Mouse (Mus musculus) testis, adult 2 months (tissue): ENCODE measurements around the gene Tecta. TPM values are rescaled to one million over a fixed set of nuclear protein-coding genes. Genes with fewer than 3 reads are reported as not detected.

Experiments used
- H3K27ac ChIP-seq: fragments of 200-500 bp; 2 replicates; pipeline ENCODE4 v1.5.1; 2012; ENCODE audit warnings: low read depth, low read length; ENCODE audit not compliant: control insufficient read depth, insufficient read depth
- H3K27me3 ChIP-seq: fragments of 200-500 bp; 2 replicates; pipeline ENCODE4 v1.6.1; 2012; ENCODE audit warnings: mild to moderate bottlenecking, low read length, moderate library complexity; ENCODE audit not compliant: control insufficient read depth, insufficient read depth
- H3K36me3 ChIP-seq: fragments of 200-500 bp; 2 replicates; pipeline ENCODE4 v1.6.1; 2012; ENCODE audit warnings: mild to moderate bottlenecking, low read length; ENCODE audit not compliant: control insufficient read depth, insufficient read depth
- H3K4me1 ChIP-seq: fragments of 200-500 bp; 2 replicates; pipeline ENCODE4 v1.6.1; 2012; ENCODE audit warnings: low read length; ENCODE audit not compliant: control insufficient read depth, insufficient read depth
- H3K4me3 ChIP-seq: fragments of 200-500 bp; 2 replicates; pipeline ENCODE4 v1.5.1; 2012; ENCODE audit warnings: low read depth, mild to moderate bottlenecking, low read length, moderate library complexity, mixed read lengths; ENCODE audit not compliant: control insufficient read depth
- CTCF ChIP-seq: fragments of 200-500 bp; IDR thresholded peaks from 2 replicates; pipeline ENCODE4 v1.5.1; 2012; ENCODE audit warnings: low read depth, mild to moderate bottlenecking, inconsistent platforms, low read length, moderate library complexity; ENCODE audit not compliant: control insufficient read depth, insufficient read depth, insufficient replicate concordance
- POLR2A ChIP-seq: fragments of 200-500 bp; IDR thresholded peaks from 2 replicates; pipeline ENCODE4 v1.6.1; 2012; ENCODE audit warnings: low read depth, mild to moderate bottlenecking, inconsistent platforms, low read length, moderate library complexity; ENCODE audit not compliant: control insufficient read depth
- polyA plus RNA-seq: library from polyadenylated mRNA; depleted of rRNA; stranded (reverse); fragments of >200 nt; gene quantifications from 2 replicates; pipeline ENCODE4 v1.2.3, GENCODE M21; 2012

Tecta gene
- polyA plus RNA-seq, 1 experiment = 0.42 TPM

- no peak for TF ChIP-seq POLR2A
- no peak for TF ChIP-seq CTCF
- Histone ChIP-seq H3K27ac (no peak overlapping the region), H3K36me3 (no peaks in the 10 kb centered on the region), H3K4me1 (no peaks in the 10 kb centered on the region), H3K4me3 (no peak overlapping the region), H3K27me3 (no peaks in the 10 kb centered on the region)
Measured at GRCm38 (mm10) chr9:42428060-42428924, 28.6 kb upstream of the Tecta start.

GRCm38 (mm10) chr9:42426661-42427358, 27.1 kb upstream of the Tecta start:
- H3K27ac ChIP-seq = no peak overlapping the region
- no peaks in the 10 kb centered on the region for H3K4me1 ChIP-seq
- H3K36me3 ChIP-seq = no peaks in the 10 kb centered on the region

DNA sequence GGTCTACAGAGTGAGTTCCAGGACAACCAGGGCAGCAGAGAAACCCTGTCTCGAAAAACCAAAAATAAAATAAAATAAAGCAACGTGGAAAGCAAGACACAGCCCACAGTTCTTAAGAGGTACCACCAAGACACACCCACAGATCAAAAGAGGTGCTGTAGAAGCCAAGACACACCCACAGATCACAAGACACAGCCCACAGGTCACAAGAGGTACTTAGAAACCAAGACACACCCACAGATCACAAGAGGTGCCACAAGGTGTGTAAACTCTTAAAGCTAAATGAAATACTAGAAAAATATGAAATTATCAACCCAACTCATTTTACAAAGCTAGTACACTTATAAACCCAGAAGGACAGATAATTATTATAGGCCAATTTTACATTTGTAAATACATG, 23.9 kb upstream of the Tecta start:
- Histone ChIP-seq H3K27me3 (no peaks in the 10 kb centered on the region), H3K27ac (no peak overlapping the region), H3K36me3 (no peaks in the 10 kb centered on the region), H3K4me3 (no peak overlapping the region), H3K4me1 (no peaks in the 10 kb centered on the region)
- TF ChIP-seq CTCF (no peak), POLR2A (no peak)

More at GRCm38 (mm10) chr9:42426661-42427358, 27.1 kb upstream of the Tecta start:
- no peak for TF ChIP-seq CTCF
- no peak for TF ChIP-seq POLR2A
- no peak overlapping the region for H3K4me3 ChIP-seq
- H3K27me3 ChIP-seq = no peaks in the 10 kb centered on the region

DNA sequence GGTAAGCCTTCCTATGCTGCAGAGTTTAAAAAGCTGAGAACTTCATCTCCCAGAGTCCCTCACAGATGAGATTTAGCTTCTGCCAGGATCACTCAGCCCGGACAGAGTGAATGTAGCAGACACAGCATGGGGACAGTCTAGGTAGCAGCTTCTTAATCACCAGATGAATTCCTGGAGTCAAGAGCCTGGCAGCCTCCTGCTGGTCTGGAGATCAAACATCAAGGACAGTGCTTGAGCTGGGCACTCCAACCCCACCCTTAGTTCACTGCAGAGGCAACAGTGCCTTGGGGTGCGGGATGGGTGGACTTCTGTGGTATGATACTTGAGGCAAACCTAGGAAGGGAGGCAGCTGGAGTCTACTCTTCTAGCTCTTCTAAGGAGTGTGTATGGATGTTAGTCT, 20.0 kb upstream of the Tecta start:
- Histone ChIP-seq H3K36me3 (no peaks in the 10 kb centered on the region), H3K27me3 (no peaks in the 10 kb centered on the region), H3K4me1 (no peaks in the 10 kb centered on the region), H3K27ac (no peak overlapping the region), H3K4me3 (no peak overlapping the region)
- TF ChIP-seq POLR2A (no peak), CTCF (no peak)

GRCm38 (mm10) chr9:42418786-42419185, 19.1 kb upstream of the Tecta start:
- Histone ChIP-seq H3K36me3 (no peaks in the 10 kb centered on the region), H3K27ac (no peak overlapping the region), H3K4me3 (no peak overlapping the region), H3K27me3 (no peaks in the 10 kb centered on the region), H3K4me1 (no peaks in the 10 kb centered on the region)
- TF ChIP-seq CTCF (no peak), POLR2A (no peak)

DNA sequence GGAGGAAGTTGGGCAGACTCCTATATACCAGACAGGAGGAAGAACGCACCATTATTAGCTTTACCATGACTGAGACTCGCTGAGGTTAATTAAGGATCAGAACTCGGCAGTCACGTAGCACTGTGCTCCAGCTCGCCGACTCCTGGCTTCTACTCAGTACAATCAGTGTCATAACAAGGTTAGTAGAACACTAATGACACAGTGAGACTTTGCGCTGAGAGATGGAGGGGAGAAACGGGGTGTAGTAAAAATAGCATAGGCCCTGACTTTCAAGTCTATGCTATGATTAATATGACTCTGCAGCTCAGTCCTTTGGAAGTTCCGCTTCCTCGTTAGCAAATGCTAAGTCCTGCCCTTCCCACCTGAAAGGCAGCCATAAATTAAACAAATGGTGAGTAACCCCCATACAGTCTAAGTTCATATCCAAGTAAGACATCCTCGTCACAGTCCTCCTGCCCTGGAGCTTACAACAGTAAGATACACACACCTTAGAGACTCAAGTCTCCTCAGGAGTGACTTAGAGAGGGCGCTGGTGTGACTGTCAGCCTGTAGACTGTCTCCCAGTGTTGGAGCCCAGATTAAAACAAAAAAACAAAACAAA, 17.7 kb upstream of the Tecta start:
- H3K36me3 ChIP-seq = no peaks in the 10 kb centered on the region
- H3K4me1 ChIP-seq = no peaks in the 10 kb centered on the region
- TF ChIP-seq POLR2A (no peak), CTCF (no peak)
- no peak overlapping the region for H3K4me3 ChIP-seq
- no peaks in the 10 kb centered on the region for H3K27me3 ChIP-seq
- no peak overlapping the region for H3K27ac ChIP-seq

DNA sequence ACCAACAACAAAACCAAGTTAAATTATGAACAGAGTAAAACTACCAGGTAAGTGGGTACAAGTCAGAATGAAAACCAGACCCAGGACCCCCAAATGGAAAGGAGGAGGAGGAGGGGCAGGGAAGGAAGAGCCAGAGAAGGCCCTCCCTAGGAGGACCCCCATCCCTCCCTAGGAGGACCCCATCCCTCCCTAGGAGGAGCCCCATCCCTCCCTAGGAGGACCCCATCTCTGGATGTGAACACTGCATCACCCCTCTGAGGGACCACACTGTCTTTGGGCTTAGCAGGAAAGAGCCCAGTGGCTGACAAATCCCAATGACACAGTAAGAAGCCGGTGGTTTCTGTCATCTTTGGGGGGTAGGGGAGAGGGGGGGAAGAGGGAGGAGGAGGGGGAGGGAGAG, 15.5 kb upstream of the Tecta start:
- TF ChIP-seq CTCF (no peak), POLR2A (no peak)
- Histone ChIP-seq H3K27me3 (no peaks in the 10 kb centered on the region), H3K4me1 (no peaks in the 10 kb centered on the region), H3K36me3 (no peaks in the 10 kb centered on the region), H3K4me3 (no peak overlapping the region), H3K27ac (no peak overlapping the region)

GRCm38 (mm10) chr9:42413345-42413744, 13.6 kb upstream of the Tecta start:
- TF ChIP-seq CTCF (no peak), POLR2A (no peak)
- no peaks in the 10 kb centered on the region for H3K36me3 ChIP-seq
- H3K4me3 ChIP-seq = no peak overlapping the region
- H3K27me3 ChIP-seq = no peaks in the 10 kb centered on the region
- H3K4me1 ChIP-seq = no peaks in the 10 kb centered on the region
- H3K27ac ChIP-seq = no peak overlapping the region
